Mouse (Mus musculus): ENCODE measurements at regions not wholly inside any gene's neighbourhood (a gene's known extent, or its start where the extent isn't known, plus 50 kb on each side); places are given as distances from the start of the nearest gene placed in this dataset.

GRCm38 (mm10) chr3:147096179-147096578 is 244.0 kb downstream of the Ttll7 start:
- no peak for DNase-seq (ENCODE audit: low spot score in 2 of 2)

GRCm38 (mm10) chr3:147098065-147098580 is 246.0 kb downstream of the Ttll7 start:
- no peak for DNase-seq (ENCODE audit: low spot score in 2 of 2)

- DNase-seq (ENCODE audit: low spot score in 2 of 2) = no peak
Measured at GRCm38 (mm10) chr3:147098611-147099010, 246.4 kb downstream of the Ttll7 start.

GRCm38 (mm10) chr3:147099143-147099713 is 247.1 kb downstream of the Ttll7 start:
- no peak for DNase-seq (ENCODE audit: low spot score in 2 of 2)

GRCm38 (mm10) chr3:147101053-147101764 is 249.0 kb downstream of the Ttll7 start:
- no peak for DNase-seq (ENCODE audit: low spot score in 2 of 2)

GRCm38 (mm10) chr3:147101765-147102113 is 249.6 kb downstream of the Ttll7 start:
- no peak for DNase-seq (ENCODE audit: low spot score in 2 of 2)

GRCm38 (mm10) chr3:147103428-147103827 is 251.3 kb downstream of the Ttll7 start:
- DNase-seq (ENCODE audit: low spot score in 2 of 2) = no peak

- no peak for DNase-seq (ENCODE audit: low spot score in 2 of 2)
Measured at GRCm38 (mm10) chr3:147117609-147118008, 265.4 kb downstream of the Ttll7 start.

GRCm38 (mm10) chr3:147118092-147118491 is 265.9 kb downstream of the Ttll7 start:
- no peak for DNase-seq (ENCODE audit: low spot score in 2 of 2)

- DNase-seq (ENCODE audit: low spot score in 2 of 2) = no peak
Measured at GRCm38 (mm10) chr3:147118622-147119021, 266.5 kb downstream of the Ttll7 start.

GRCm38 (mm10) chr3:147121826-147122225 is 269.7 kb downstream of the Ttll7 start:
- no peak for DNase-seq (ENCODE audit: low spot score in 2 of 2)

GRCm38 (mm10) chr3:147127740-147128139 is 275.6 kb downstream of the Ttll7 start:
- no peak for DNase-seq (ENCODE audit: low spot score in 2 of 2)

GRCm38 (mm10) chr3:147132830-147133229 is 280.7 kb downstream of the Ttll7 start:
- no peak for DNase-seq (ENCODE audit: low spot score in 2 of 2)

- DNase-seq (ENCODE audit: low spot score in 2 of 2) = no peak
Measured at GRCm38 (mm10) chr3:147133408-147133807, 281.2 kb downstream of the Ttll7 start.

GRCm38 (mm10) chr3:147140414-147140813 is 288.2 kb downstream of the Ttll7 start:
- DNase-seq (ENCODE audit: low spot score in 2 of 2) = no peak

GRCm38 (mm10) chr3:147153456-147153855 is 301.3 kb downstream of the Ttll7 start:
- no peak for DNase-seq (ENCODE audit: low spot score in 2 of 2)

- DNase-seq (ENCODE audit: low spot score in 2 of 2) = no peak
Measured at GRCm38 (mm10) chr3:147153998-147154397, 301.8 kb downstream of the Ttll7 start.

- no peak for DNase-seq (ENCODE audit: low spot score in 2 of 2)
Measured at GRCm38 (mm10) chr3:147163126-147163525, 311.0 kb downstream of the Ttll7 start.

GRCm38 (mm10) chr3:147163540-147163939 is 311.4 kb downstream of the Ttll7 start:
- DNase-seq (ENCODE audit: low spot score in 2 of 2) = no peak

GRCm38 (mm10) chr3:147164931-147165330 is 312.8 kb downstream of the Ttll7 start:
- no peak for DNase-seq (ENCODE audit: low spot score in 2 of 2)

- DNase-seq (ENCODE audit: low spot score in 2 of 2) = no peak
Measured at GRCm38 (mm10) chr3:147166555-147166954, 314.4 kb downstream of the Ttll7 start.

- no peak for DNase-seq (ENCODE audit: low spot score in 2 of 2)
Measured at GRCm38 (mm10) chr3:147169215-147169614, 317.0 kb downstream of the Ttll7 start.

GRCm38 (mm10) chr3:147170106-147170505 is 317.9 kb downstream of the Ttll7 start:
- DNase-seq (ENCODE audit: low spot score in 2 of 2) = no peak
